Mouse (Mus musculus) layer of hippocampus, postnatal 14 days (tissue): ENCODE measurements at regions not wholly inside any gene's neighbourhood (a gene's known extent, or its start where the extent isn't known, plus 50 kb on each side); places are given as distances from the start of the nearest gene placed in this dataset.
A peak's percentile ranks its signal among the peaks of the same experiment; 100 is the strongest.

Experiments
- DNase-seq, 2 experiments: peaks; one replicate each; pipeline ENCODE4 v3.0.0; 2021 to 2022; ENCODE audit warnings: low spot score in 2 of 2, mixed read lengths in 1 of 2

- DNase-seq, result no peak
These were observed 666.7 kb downstream of the Pkhd1 start for GRCm38 (mm10) chr1:19951050-19951679.

- no peak for DNase-seq
These were observed 666.1 kb downstream of the Pkhd1 start for GRCm38 (mm10) chr1:19951680-19952248.

- DNase-seq, result peak in 1 of 2 experiments; percentile 45
These were observed 644.5 kb downstream of the Pkhd1 start for GRCm38 (mm10) chr1:19973364-19973763.

GRCm38 (mm10) chr1:19973981-19974380, 643.9 kb downstream of the Pkhd1 start:
- DNase-seq, result no peak

GRCm38 (mm10) chr1:19975436-19975835, 642.4 kb downstream of the Pkhd1 start:
- no peak for DNase-seq

- no peak for DNase-seq
These were observed 636.7 kb downstream of the Pkhd1 start for GRCm38 (mm10) chr1:19981189-19981588.

- peak in 1 of 2 experiments; percentile 14 for DNase-seq
These were observed 635.1 kb downstream of the Pkhd1 start for GRCm38 (mm10) chr1:19982791-19983190.

GRCm38 (mm10) chr1:19983504-19983903, 634.4 kb downstream of the Pkhd1 start:
- no peak for DNase-seq

GRCm38 (mm10) chr1:19989921-19990320, 627.9 kb downstream of the Pkhd1 start:
- DNase-seq, result no peak
